Mouse (Mus musculus) hindlimb bud, embryonic 11.5 days (tissue): Measurements from ENCODE around the gene AU040320.

Experiments used
- DNase-seq: peaks from one replicate; pipeline ENCODE4 v3.0.0-alpha.2; 2012; ENCODE audit warnings: low read depth, low spot score; ENCODE audit errors: extremely low spot score

Gene AU040320

GRCm38 (mm10) chr4:126850019-126850777 is 96.9 kb downstream of the AU040320 start:
- no peak for DNase-seq

GRCm38 (mm10) chr4:126850778-126851080 is 97.4 kb downstream of the AU040320 start:
- no peak for DNase-seq

- no peak for DNase-seq
Measured at GRCm38 (mm10) chr4:126852971-126853370, 99.6 kb downstream of the AU040320 start.

- no peak for DNase-seq
Measured at GRCm38 (mm10) chr4:126860268-126860986, 107.1 kb downstream of the AU040320 start.

- no peak for DNase-seq
Measured at GRCm38 (mm10) chr4:126861514-126862266, 108.3 kb downstream of the AU040320 start.

- no peak for DNase-seq
Measured at GRCm38 (mm10) chr4:126868699-126869098, 115.4 kb downstream of the AU040320 start.

- DNase-seq = no peak
Measured at GRCm38 (mm10) chr4:126872717-126873116, 119.4 kb downstream of the AU040320 start.

- no peak for DNase-seq
Measured at GRCm38 (mm10) chr4:126879560-126880275, 126.4 kb downstream of the AU040320 start.

- no peak for DNase-seq
Measured at GRCm38 (mm10) chr4:126883602-126884001, 130.3 kb downstream of the AU040320 start.

GRCm38 (mm10) chr4:126885953-126886352 is 132.6 kb downstream of the AU040320 start:
- no peak for DNase-seq

GRCm38 (mm10) chr4:126889879-126890278 is 136.5 kb downstream of the AU040320 start:
- DNase-seq = no peak
